Mouse (Mus musculus) liver, embryonic 14.5 days (tissue): ENCODE results near the gene Dbx1. TPM values are rescaled to one million over a fixed set of nuclear protein-coding genes. Genes with fewer than 3 reads are reported as not detected.

Experiments used
- ATAC-seq: fragments of 200-750 bp; cut with Nextera tagmentation; 2 replicates; pipeline ENCODE4 v1.8.0; 2017; ENCODE audit warnings: moderate number of reproducible peaks, mild to moderate bottlenecking, moderate library complexity; ENCODE audit not compliant: insufficient read depth
- DNase-seq, 3 experiments: peaks; one replicate each; pipeline ENCODE4 v3.0.0-alpha.2; 2012 to 2013; ENCODE audit warnings: low read depth in 3 of 3, low spot score in 3 of 3
- H3K27ac ChIP-seq: fragments of 300-500 bp; sonication (generic); 2 replicates; pipeline ENCODE4 v1.5.1; 2014; ENCODE audit warnings: moderate library complexity, mild to moderate bottlenecking, control low read depth, inconsistent platforms
- H3K27me3 ChIP-seq: fragments of 300-500 bp; sonication (generic); 2 replicates; pipeline ENCODE4 v1.6.1; 2014; ENCODE audit warnings: mild to moderate bottlenecking, low read length, moderate library complexity; ENCODE audit not compliant: control insufficient read depth, insufficient read depth
- H3K36me3 ChIP-seq: fragments of 300-500 bp; sonication (generic); replicated peaks from 2 replicates; pipeline ENCODE4 v1.6.1; 2014; ENCODE audit warnings: low read depth; ENCODE audit not compliant: control insufficient read depth, insufficient read depth
- H3K4me1 ChIP-seq, 2 experiments: fragments of 200-500 bp in 1 of 2; fragments of 300-500 bp in 1 of 2; sonication (generic) in 1 of 2; replicated peaks; 2 replicates each; pipeline ENCODE4 v1.6.1; 2012 to 2014; ENCODE audit warnings: antibody characterized with exemption in 1 of 2, inconsistent platforms in 1 of 2, low read length in 1 of 2; ENCODE audit not compliant: control insufficient read depth in 2 of 2, insufficient read depth in 2 of 2
- H3K4me2 ChIP-seq: fragments of 300-500 bp; sonication (generic); 2 replicates; pipeline ENCODE4 v1.6.1; 2014; ENCODE audit warnings: low read depth, mild to moderate bottlenecking, control low read depth, moderate library complexity
- H3K4me3 ChIP-seq, 2 experiments: fragments of 200-500 bp in 1 of 2; fragments of 300-500 bp in 1 of 2; sonication (generic) in 1 of 2; 2 replicates each; pipeline ENCODE4 v1.5.1; 2012 to 2014; ENCODE audit warnings: low read depth in 2 of 2, low read length in 2 of 2, mild to moderate bottlenecking in 2 of 2, control low read depth in 1 of 2, inconsistent platforms in 1 of 2, moderate library complexity in 1 of 2; ENCODE audit not compliant: insufficient read depth in 1 of 2
- H3K9ac ChIP-seq: fragments of 300-500 bp; sonication (generic); replicated peaks from 2 replicates; pipeline ENCODE4 v1.6.1; 2014; ENCODE audit warnings: mild to moderate bottlenecking, control low read depth, moderate library complexity
- H3K9me3 ChIP-seq: fragments of 300-500 bp; sonication (generic); 2 replicates; pipeline ENCODE4 v1.6.1; 2016; ENCODE audit warnings: low read length, mixed read lengths; ENCODE audit not compliant: control insufficient read depth
- CTCF ChIP-seq: IDR thresholded peaks from 2 replicates; pipeline ENCODE4 v1.5.1; 2016; ENCODE audit warnings: antibody characterized with exemption, low read depth, control low read depth
- EP300 ChIP-seq: IDR thresholded peaks from 2 replicates; pipeline ENCODE4 v1.6.1; 2016; ENCODE audit warnings: antibody characterized with exemption, low read depth
- WGBS: fragments of 180-500 bp; shearing (Covaris S2); extraction: QIAGEN DNeasy Blood & Tissue Kit; methylation state at CpG from one replicate; pipeline ENCODE4 v1.1.7; 2014; ENCODE audit not compliant: insufficient replicate concordance; 5-methylcytosine and 5-hydroxymethylcytosine counted together
- polyA plus RNA-seq, 2 experiments: library from polyadenylated mRNA; depleted of rRNA in 1 of 2; stranded (reverse) in 1 of 2; unstranded in 1 of 2; fragments of >200 nt; fragmentation: Nextera tagmentation in 1 of 2; extraction: Ambion mirVana in 1 of 2; gene quantifications; 2 replicates each; pipeline versions ENCODE4 v1.2.1 to v1.2.3; 2012 to 2014

Dbx1 gene
- polyA plus RNA-seq, 2 experiments, result not detected

DNA sequence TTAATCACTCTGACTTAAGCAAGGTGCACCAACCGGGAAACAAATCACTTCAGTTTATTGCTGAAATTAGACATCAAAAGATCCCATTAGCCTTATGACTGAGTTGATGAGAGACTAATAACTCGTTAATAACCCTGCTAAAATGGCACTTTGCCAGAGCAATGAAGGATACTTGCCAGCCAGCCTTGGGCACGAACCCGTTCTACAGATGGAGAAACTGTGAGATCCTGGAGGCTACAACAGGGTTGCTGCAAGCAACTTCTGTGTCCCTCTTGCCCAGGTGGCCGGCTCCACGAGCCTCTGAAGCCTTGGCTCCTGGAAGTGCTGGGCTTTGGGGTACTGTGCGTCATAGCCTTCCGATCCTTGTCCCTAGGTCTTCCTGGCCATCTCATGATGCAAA lies 47.0 kb downstream of the Dbx1 start:
- TF ChIP-seq EP300 (no peak), CTCF (no peak)
- 62% methylated on average over 8 of the region's 8 CpGs for WGBS
- H3K27me3 ChIP-seq, result no peaks in the 10 kb centered on the region
- DNase-seq, result no peak
- H3K4me2 ChIP-seq, result no peak overlapping the region
- H3K9me3 ChIP-seq, result no peaks in the 10 kb centered on the region
- no peaks in the 10 kb centered on the region for H3K4me1 ChIP-seq
- H3K4me3 ChIP-seq, result no peak overlapping the region
- H3K9ac ChIP-seq, result no peak overlapping the region
- H3K36me3 ChIP-seq, result no peaks in the 10 kb centered on the region
- no peak for ATAC-seq
- no peak overlapping the region for H3K27ac ChIP-seq

DNA sequence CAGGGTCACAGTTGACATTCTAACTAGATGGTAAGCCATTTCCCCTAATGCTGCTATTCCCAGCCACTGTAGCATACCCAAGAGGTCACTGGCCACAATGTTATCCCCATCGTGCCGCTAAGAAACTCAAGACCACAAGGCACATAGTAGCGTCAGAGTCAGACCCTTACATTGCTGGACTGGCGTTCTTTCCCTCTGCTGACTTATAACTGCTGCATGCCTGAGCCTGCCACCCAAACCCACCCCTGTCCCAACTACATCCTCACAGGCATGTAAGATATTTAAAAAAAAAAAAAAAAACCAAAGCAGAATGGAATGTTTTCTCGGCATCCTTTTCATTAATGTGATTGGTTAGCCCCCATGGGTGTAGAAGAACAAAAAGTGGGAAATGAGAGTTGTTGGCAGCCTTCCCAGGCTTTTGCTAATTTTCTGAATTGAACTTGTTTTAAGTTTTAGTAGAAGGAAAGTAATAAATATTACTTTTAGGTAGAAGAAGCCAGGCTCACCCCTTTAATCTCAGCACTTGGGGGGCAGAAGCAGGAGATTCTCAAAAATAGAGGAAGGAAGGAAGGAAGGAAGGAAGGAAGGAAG lies 50.0 kb downstream of the Dbx1 start:
- no peaks in the 10 kb centered on the region for H3K9me3 ChIP-seq
- TF ChIP-seq CTCF (no peak), EP300 (no peak)
- H3K9ac ChIP-seq, result no peak overlapping the region
- no peaks in the 10 kb centered on the region for H3K36me3 ChIP-seq
- WGBS, result 75% methylated on average over 5 of the region's 5 CpGs
- no peak overlapping the region for H3K27ac ChIP-seq
- no peak overlapping the region for H3K4me3 ChIP-seq
- no peak for ATAC-seq
- no peaks in the 10 kb centered on the region for H3K4me1 ChIP-seq
- DNase-seq, result no peak
- no peaks in the 10 kb centered on the region for H3K27me3 ChIP-seq
- no peak overlapping the region for H3K4me2 ChIP-seq

DNA sequence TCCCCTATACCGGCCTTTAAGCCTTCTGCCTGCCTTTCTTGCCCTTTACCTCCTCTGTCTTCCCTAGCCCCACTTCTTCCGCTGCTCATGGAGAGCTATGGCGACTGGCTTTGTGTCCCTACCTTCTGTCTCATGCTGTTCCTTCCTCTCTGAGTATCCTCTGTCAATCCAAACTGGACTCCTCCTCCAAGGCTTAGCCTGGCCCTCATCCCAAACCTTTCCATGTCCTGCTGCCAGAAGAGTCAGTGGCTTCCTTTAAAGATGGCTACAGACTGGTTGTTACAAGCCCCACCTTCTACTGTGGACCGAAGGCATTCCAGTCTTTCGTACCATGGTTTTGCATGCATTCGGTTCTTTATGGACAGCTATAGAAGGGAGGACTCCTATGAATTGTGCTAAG lies 53.5 kb downstream of the Dbx1 start:
- H3K4me2 ChIP-seq, result no peak overlapping the region
- no peak for DNase-seq
- H3K27ac ChIP-seq, result no peak overlapping the region
- no peaks in the 10 kb centered on the region for H3K27me3 ChIP-seq
- no peak for ATAC-seq
- TF ChIP-seq CTCF (no peak), EP300 (no peak)
- H3K9me3 ChIP-seq, result no peaks in the 10 kb centered on the region
- 69% methylated on average over 6 of the region's 6 CpGs for WGBS
- no peaks in the 10 kb centered on the region for H3K4me1 ChIP-seq
- H3K36me3 ChIP-seq, result no peaks in the 10 kb centered on the region
- H3K4me3 ChIP-seq, result no peak overlapping the region
- no peak overlapping the region for H3K9ac ChIP-seq

DNA sequence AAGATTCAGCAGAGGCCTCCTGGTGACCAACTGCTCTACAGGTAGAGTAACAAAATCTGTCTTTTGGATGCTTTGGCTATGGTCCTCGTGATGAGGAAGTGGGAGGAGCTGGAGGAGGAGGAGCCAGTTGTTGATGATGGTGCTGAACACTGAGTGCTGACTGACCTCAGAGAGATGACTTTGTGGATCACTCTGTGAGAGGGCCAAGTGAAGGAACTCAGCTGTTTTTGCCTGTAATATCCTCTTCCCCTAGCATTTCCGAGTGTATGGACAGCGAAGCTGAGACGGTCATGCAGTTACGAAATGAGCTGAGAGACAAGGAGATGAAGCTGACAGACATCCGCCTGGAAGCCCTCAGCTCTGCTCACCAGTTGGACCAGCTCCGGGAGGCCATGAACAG lies 54.1 kb downstream of the Dbx1 start:
- Histone ChIP-seq H3K9me3 (no peaks in the 10 kb centered on the region), H3K4me1 (no peaks in the 10 kb centered on the region), H3K27me3 (no peaks in the 10 kb centered on the region), H3K27ac (no peak overlapping the region), H3K4me2 (no peak overlapping the region), H3K36me3 (no peaks in the 10 kb centered on the region), H3K4me3 (no peak overlapping the region), H3K9ac (no peak overlapping the region)
- DNase-seq (no peak), ATAC-seq (no peak)
- 60% methylated on average over 7 of the region's 7 CpGs for WGBS
- no peak for TF ChIP-seq EP300
- no peak for TF ChIP-seq CTCF

DNA sequence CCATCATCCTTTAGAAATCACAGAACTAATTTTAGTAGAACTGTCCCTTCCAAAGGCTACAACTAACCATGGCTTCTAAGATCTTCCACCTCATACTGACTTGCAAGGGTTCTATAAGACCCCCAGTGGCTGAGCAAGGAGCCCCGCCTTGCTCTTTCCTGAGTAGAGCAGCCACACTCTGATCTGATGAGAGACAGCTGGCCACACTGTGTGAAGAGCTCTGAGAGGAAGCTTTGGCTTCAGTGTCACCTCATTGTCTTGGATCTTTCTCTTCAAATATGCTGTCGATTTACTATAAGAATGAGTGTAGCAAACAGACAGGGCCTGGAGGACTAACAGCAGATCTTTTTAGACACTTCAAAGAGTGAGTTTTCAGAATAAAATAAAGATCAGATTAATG lies 54.7 kb downstream of the Dbx1 start:
- Histone ChIP-seq H3K9me3 (no peaks in the 10 kb centered on the region), H3K27me3 (no peaks in the 10 kb centered on the region), H3K4me2 (no peak overlapping the region), H3K4me3 (no peak overlapping the region), H3K9ac (no peak overlapping the region), H3K36me3 (no peaks in the 10 kb centered on the region), H3K4me1 (no peaks in the 10 kb centered on the region), H3K27ac (no peak overlapping the region)
- TF ChIP-seq CTCF (no peak), EP300 (no peak)
- ATAC-seq (no peak), DNase-seq (no peak)
- WGBS, result 62% methylated on average over 2 of the region's 2 CpGs

Other genes starting within 250 kb of the Dbx1 start
- gene Htatip2, start 122.3 kb upstream of the Dbx1 start, polyA plus RNA-seq (2012; rRNA removed), result 10.8 and 17.3 TPM in 2 replicates
- gene Htatip2, start 122.3 kb upstream of the Dbx1 start, polyA plus RNA-seq (2014; fragmentation: Nextera tagmentation; extraction: Ambion mirVana), result 26.2 and 28.6 TPM in 2 replicates
- 9.2 and 12.2 TPM in 2 replicates for gene Prmt3, start 141.5 kb upstream of the Dbx1 start, polyA plus RNA-seq (2012; rRNA removed)
- gene Prmt3, start 141.5 kb upstream of the Dbx1 start, polyA plus RNA-seq (2014; fragmentation: Nextera tagmentation; extraction: Ambion mirVana), result 20.1 and 25.7 TPM in 2 replicates